25 mouse cellular contexts compared by ENCODE assay signal in the genomic region with DNA sequence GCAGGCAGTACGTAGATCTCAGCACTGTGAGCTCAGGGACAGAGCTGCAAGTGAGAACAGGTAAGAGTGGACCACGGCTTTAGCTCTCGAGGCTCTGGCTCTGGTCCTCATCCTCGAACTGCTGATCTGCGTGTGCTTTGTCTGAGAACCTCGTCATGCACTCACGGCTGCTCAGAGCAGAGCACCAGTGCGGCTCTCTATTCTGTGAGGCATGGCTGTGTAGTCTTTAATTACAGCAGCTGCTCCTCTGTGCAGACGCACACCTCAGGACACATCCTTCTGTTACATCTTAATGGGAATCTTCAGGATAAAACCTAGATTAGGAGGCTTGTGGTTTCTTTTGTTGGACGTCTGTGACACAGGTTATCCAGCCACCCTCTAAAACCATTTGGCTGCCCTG.
"Had no signal": no experiment of that assay in that cellular context is flagged by ENCODE, and none has a peak within 500 bp of the region (broad histone marks: within the 10 kb centered on the region; RNA-seq: fewer than 3 reads in every experiment).

No protein-coding gene starts in this region.

- H3K36me3 ChIP-seq: midbrain, embryonic 12.5 days; neural tube, embryonic 13.5 days had no signal

- H3K27ac ChIP-seq: layer of hippocampus, adult 2 months; limb, embryonic 10.5 days; limb, embryonic 13.5 days; liver, embryonic 12.5 days; liver, embryonic 15.5 days; lung, embryonic 15.5 days; midbrain, embryonic 12.5 days; neural tube, embryonic 13.5 days; stomach, postnatal 0 days had no signal

- H3K4me2 ChIP-seq: limb, embryonic 13.5 days; liver, embryonic 12.5 days; liver, embryonic 15.5 days; lung, embryonic 15.5 days; midbrain, embryonic 12.5 days; neural tube, embryonic 13.5 days had no signal

- ATAC-seq: liver, embryonic 12.5 days had no signal

- DNase-seq: kidney, adult 8-10 months; kidney, postnatal 14 days; kidney, postnatal 4 days; layer of hippocampus, adult 9-11 months; liver; lung, adult 18-20 months; lung, postnatal 10 days; lung, postnatal 36 days; right cerebral cortex, adult 18-20 months; right cerebral cortex, postnatal 14 days; right cerebral cortex, postnatal 4 days; thymus, adult 2 months; thymus, postnatal 14 days; thymus, postnatal 4 days had no signal

- H3K4me1 ChIP-seq: midbrain, embryonic 12.5 days; neural tube, embryonic 13.5 days had no signal

- H3K4me3 ChIP-seq: layer of hippocampus, adult 2 months; limb, embryonic 10.5 days; limb, embryonic 13.5 days; liver, embryonic 12.5 days; liver, embryonic 15.5 days; lung, embryonic 15.5 days; megakaryocyte, embryonic 14.5 days; midbrain, embryonic 12.5 days; myocyte; neural tube, embryonic 13.5 days had no signal

- H3K27me3 ChIP-seq: limb, embryonic 13.5 days; liver, embryonic 12.5 days; liver, embryonic 15.5 days; lung, embryonic 15.5 days; megakaryocyte, embryonic 14.5 days; midbrain, embryonic 12.5 days; neural tube, embryonic 13.5 days had no signal

- H3K9me3 ChIP-seq: limb, embryonic 10.5 days; limb, embryonic 13.5 days; liver, embryonic 12.5 days; liver, embryonic 15.5 days; lung, embryonic 15.5 days; midbrain, embryonic 12.5 days; neural tube, embryonic 13.5 days had no signal

- H3K9ac ChIP-seq: limb, embryonic 13.5 days; liver, embryonic 12.5 days; liver, embryonic 15.5 days; lung, embryonic 15.5 days; midbrain, embryonic 12.5 days; neural tube, embryonic 13.5 days had no signal
